In genomic region chr4:62686769-62687168, GRCm38 (mm10) we compare ENCODE assay signal across 11 mouse cellular contexts.
A peak's percentile ranks its signal among the peaks of the same experiment; 100 is the strongest.
DNase-seq lines count a peak whose midpoint lies in the region; ATAC-seq and TF ChIP-seq lines count a peak whose summit lies in the region.
"Had no signal": no experiment of that assay in that cellular context is flagged by ENCODE, and none has a peak within 500 bp of the region (broad histone marks: within the 10 kb centered on the region; RNA-seq: fewer than 3 reads in every experiment).

No protein-coding gene starts in this region.

- no peak for TF ChIP-seq CTCF in midbrain, postnatal 0 days (IDR thresholded peaks at IDR 0.05)

- 41% methylated on average over 1 of the region's 1 CpGs for WGBS in midbrain, embryonic 11.5 days
- WGBS in midbrain, postnatal 0 days, result 25% methylated on average over 1 of the region's 1 CpGs
- WGBS in midbrain, embryonic 16.5 days, result 21% methylated on average over 1 of the region's 1 CpGs

- no peak overlapping the region for H3K9ac ChIP-seq in midbrain, embryonic 11.5 days (ENCODE audit: low read length)
- no peak overlapping the region for H3K9ac ChIP-seq in midbrain, postnatal 0 days (replicated peaks; ENCODE audit: low read length, poor library complexity, severe bottlenecking)
- H3K9ac ChIP-seq in midbrain, embryonic 16.5 days (ENCODE audit: low read depth, low read length), result 0 out of 2 replicates have a peak overlapping the region, but pooled peaks have one; percentile 6

- H3K4me2 ChIP-seq in midbrain, embryonic 11.5 days, result no peak overlapping the region
- H3K4me2 ChIP-seq in midbrain, postnatal 0 days (ENCODE audit: low read depth, low read length, poor library complexity, severe bottlenecking), result no peak overlapping the region
- H3K4me2 ChIP-seq in midbrain, embryonic 16.5 days (ENCODE audit: low read length), result no peak overlapping the region
- H3K4me2 ChIP-seq: heart, embryonic 11.5 days had no signal

- no peak for DNase-seq in midbrain, embryonic 11.5 days (ENCODE audit: low spot score, missing footprints)
- no peak for DNase-seq in midbrain, postnatal 0 days (ENCODE audit: low spot score)
- DNase-seq in T-cell, adult 2 months (ENCODE audit: low spot score), result peak; percentile 22
- peak; percentile 46 for DNase-seq in fat pad, adult 2 months (ENCODE audit: extremely low read depth, low read depth, low spot score)
- DNase-seq in testis, postnatal 14 days (ENCODE audit: low spot score), result no peak
- no peak for DNase-seq in kidney, adult 11 months
- DNase-seq: adrenal gland, adult 8-10 months; embryo, embryonic 11 days; left cerebral cortex, postnatal 4 days had no signal

- H3K36me3 ChIP-seq in midbrain, embryonic 11.5 days (ENCODE audit: control insufficient read depth, insufficient read depth, low read length), result no peaks in the 10 kb centered on the region
- 0 out of 2 replicates have a peak, but pooled peaks cover 3% of the 10 kb centered on the region for H3K36me3 ChIP-seq in midbrain, postnatal 0 days (ENCODE audit: insufficient read depth, low read length)
- H3K36me3 ChIP-seq in midbrain, embryonic 16.5 days (ENCODE audit: control insufficient read depth, insufficient read depth, low read length), result peaks cover 12% of the 10 kb centered on the region

- ATAC-seq in midbrain, embryonic 11.5 days (ENCODE audit: low FRiP score), result 0 out of 2 replicates have a peak, but pooled peaks have one; percentile 2
- ATAC-seq in midbrain, postnatal 0 days (ENCODE audit: low FRiP score), result no peak
- ATAC-seq in midbrain, embryonic 16.5 days, result no peak

- H3K4me3 ChIP-seq in midbrain, embryonic 11.5 days (ENCODE audit: low read depth, low read length), result no peak overlapping the region
- H3K4me3 ChIP-seq in midbrain, postnatal 0 days (ENCODE audit: low read depth, low read length), result no peak overlapping the region
- H3K4me3 ChIP-seq in midbrain, embryonic 16.5 days (ENCODE audit: low read depth, low read length), result no peak overlapping the region

- no peak overlapping the region for H3K27ac ChIP-seq in midbrain, embryonic 11.5 days (ENCODE audit: low read depth, low read length)
- no peak overlapping the region for H3K27ac ChIP-seq in midbrain, postnatal 0 days (ENCODE audit: low read depth, low read length)
- no peak overlapping the region for H3K27ac ChIP-seq in midbrain, embryonic 16.5 days (ENCODE audit: low read length)

- H3K4me1 ChIP-seq in midbrain, embryonic 11.5 days (ENCODE audit: control insufficient read depth, insufficient read depth, low read length), result no peaks in the 10 kb centered on the region
- peaks cover 4% of the 10 kb centered on the region; the same call in 1 of the 2 replicates for H3K4me1 ChIP-seq in midbrain, postnatal 0 days (ENCODE audit: insufficient read depth, low read length)
- H3K4me1 ChIP-seq in midbrain, embryonic 16.5 days (ENCODE audit: control insufficient read depth, insufficient read depth, low read length), result peaks cover 18% of the 10 kb centered on the region

- H3K27me3 ChIP-seq in midbrain, embryonic 11.5 days (ENCODE audit: control insufficient read depth, insufficient read depth, low read length), result no peaks in the 10 kb centered on the region
- no peaks in the 10 kb centered on the region for H3K27me3 ChIP-seq in midbrain, postnatal 0 days (ENCODE audit: insufficient read depth, low read length)
- no peaks in the 10 kb centered on the region for H3K27me3 ChIP-seq in midbrain, embryonic 16.5 days (ENCODE audit: control insufficient read depth, insufficient read depth, low read depth, low read length)

- H3K9me3 ChIP-seq in midbrain, embryonic 11.5 days (ENCODE audit: control insufficient read depth, low read length), result no peaks in the 10 kb centered on the region
- H3K9me3 ChIP-seq in midbrain, postnatal 0 days (ENCODE audit: low read length), result no peaks in the 10 kb centered on the region
- no peaks in the 10 kb centered on the region for H3K9me3 ChIP-seq in midbrain, embryonic 16.5 days (replicated peaks; ENCODE audit: control insufficient read depth, low read length, poor library complexity, severe bottlenecking)

Comparison
In these comparisons a context has a peak if more than half of its experiments do, and no peak if none do; other contexts are left out.
1. DNase-seq: peak in T-cell, adult 2 months (single experiment) and fat pad, adult 2 months (single experiment); none in midbrain, embryonic 11.5 days (single experiment), midbrain, postnatal 0 days (single experiment), testis, postnatal 14 days (single experiment) and kidney, adult 11 months (single experiment).